Mouse (Mus musculus) liver, postnatal 0 days (tissue): Measurements from ENCODE around the gene Gm19345. TPM values are rescaled to one million over a fixed set of nuclear protein-coding genes. Genes with fewer than 3 reads are reported as not detected.

Source experiments
- ATAC-seq: fragments of 200-750 bp; cut with Nextera tagmentation; 2 replicates; pipeline ENCODE4 v1.8.0; 2017; ENCODE audit warnings: mild to moderate bottlenecking, moderate library complexity
- DNase-seq: peaks from one replicate; pipeline ENCODE4 v3.0.0-alpha.2; 2016
- H3K27ac ChIP-seq: fragments of 300-500 bp; sonication (generic); 2 replicates; pipeline ENCODE4 v1.5.1; 2014; ENCODE audit warnings: antibody characterized with exemption, moderate library complexity, mild to moderate bottlenecking, low read depth
- H3K27me3 ChIP-seq: fragments of 300-500 bp; sonication (generic); 2 replicates; pipeline ENCODE4 v1.6.1; 2014; ENCODE audit warnings: low read length, control low read depth, mixed read lengths; ENCODE audit not compliant: insufficient read depth
- H3K36me3 ChIP-seq: fragments of 300-500 bp; sonication (generic); replicated peaks from 2 replicates; pipeline ENCODE4 v1.6.1; 2014; ENCODE audit warnings: mild to moderate bottlenecking, control low read depth, low read length, moderate library complexity, mixed read lengths; ENCODE audit not compliant: insufficient read depth
- H3K4me1 ChIP-seq: fragments of 300-500 bp; sonication (generic); 2 replicates; pipeline ENCODE4 v1.6.1; 2014; ENCODE audit warnings: antibody characterized with exemption, mild to moderate bottlenecking, control low read depth; ENCODE audit not compliant: insufficient read depth
- H3K4me2 ChIP-seq: fragments of 300-500 bp; sonication (generic); 2 replicates; pipeline ENCODE4 v1.6.1; 2014; ENCODE audit warnings: low read depth, mild to moderate bottlenecking, low read length, moderate library complexity, mixed read lengths
- H3K4me3 ChIP-seq: fragments of 300-500 bp; sonication (generic); 2 replicates; pipeline ENCODE4 v1.5.1; 2014; ENCODE audit warnings: low read depth, low read length
- H3K9ac ChIP-seq: fragments of 300-500 bp; sonication (generic); replicated peaks from 2 replicates; pipeline ENCODE4 v1.6.1; 2014; ENCODE audit warnings: mild to moderate bottlenecking, moderate library complexity
- H3K9me3 ChIP-seq: fragments of 300-500 bp; sonication (generic); 2 replicates; pipeline ENCODE4 v1.6.1; 2016; ENCODE audit warnings: mild to moderate bottlenecking, control low read depth, low read length, mixed read lengths
- CTCF ChIP-seq: sonication (generic); IDR thresholded peaks from 2 replicates; pipeline ENCODE4 v1.5.1; 2016; ENCODE audit warnings: antibody characterized with exemption, low read depth
- EP300 ChIP-seq: IDR thresholded peaks from 2 replicates; pipeline ENCODE4 v1.6.1; 2016; ENCODE audit warnings: antibody characterized with exemption, low read depth, mild to moderate bottlenecking
- WGBS: fragments of 180-500 bp; shearing (Covaris S2); extraction: QIAGEN DNeasy Blood & Tissue Kit; methylation state at CpG from one replicate; pipeline ENCODE4 v1.1.7; 2014; ENCODE audit not compliant: insufficient replicate concordance; 5-methylcytosine and 5-hydroxymethylcytosine counted together
- polyA plus RNA-seq: library from polyadenylated mRNA; unstranded; fragments of >200 nt; fragmentation: Nextera tagmentation; extraction: Ambion mirVana; gene quantifications from 2 replicates; pipeline ENCODE4 v1.2.1, GENCODE M21; 2015

Gm19345 gene
- polyA plus RNA-seq, 1 experiment from 2014 or later, result 0.18 TPM

- ATAC-seq, result peak; percentile 93
Measured at GRCm38 (mm10) chr7:19824182-19824973, 27.4 kb upstream of the Gm19345 start.

GRCm38 (mm10) chr7:19826756-19827155 is 25.0 kb upstream of the Gm19345 start:
- 63% methylated on average over 6 of the region's 6 CpGs for WGBS
- H3K4me1 ChIP-seq, result peaks cover 34% of the 10 kb centered on the region
- no peak for DNase-seq

More at GRCm38 (mm10) chr7:19824182-19824973, 27.4 kb upstream of the Gm19345 start:
- Histone ChIP-seq H3K27me3 (no peaks in the 10 kb centered on the region), H3K9me3 (no peaks in the 10 kb centered on the region), H3K4me2 (peak overlapping the region; percentile 34), H3K4me1 (peaks cover 27% of the 10 kb centered on the region), H3K4me3 (0 out of 2 replicates have a peak overlapping the region, but pooled peaks have one; percentile 11), H3K27ac (peak overlapping the region; percentile 92), H3K36me3 (peaks cover 5% of the 10 kb centered on the region; the same call in 1 of the 2 replicates), H3K9ac (peak overlapping the region; percentile 55)
- 22% methylated on average over 24 of the region's 26 CpGs for WGBS
- no peak for TF ChIP-seq CTCF
- peak; percentile 71 for TF ChIP-seq EP300
- peak; percentile 91 for DNase-seq

GRCm38 (mm10) chr7:19829694-19830093 is 22.1 kb upstream of the Gm19345 start:
- Histone ChIP-seq H3K27ac (no peak overlapping the region), H3K9me3 (no peaks in the 10 kb centered on the region), H3K4me2 (no peak overlapping the region), H3K27me3 (no peaks in the 10 kb centered on the region), H3K36me3 (no peaks in the 10 kb centered on the region), H3K4me3 (no peak overlapping the region), H3K4me1 (peaks cover 26% of the 10 kb centered on the region), H3K9ac (no peak overlapping the region)
- no peak for DNase-seq
- no peak for ATAC-seq
- 77% methylated on average over 3 of the region's 3 CpGs for WGBS
- TF ChIP-seq EP300 (no peak), CTCF (no peak)

More at GRCm38 (mm10) chr7:19826756-19827155, 25.0 kb upstream of the Gm19345 start:
- TF ChIP-seq EP300, result no peak
- TF ChIP-seq CTCF, result no peak
- Histone ChIP-seq H3K4me2 (no peak overlapping the region), H3K27me3 (no peaks in the 10 kb centered on the region), H3K4me3 (no peak overlapping the region), H3K36me3 (no peaks in the 10 kb centered on the region), H3K9ac (no peak overlapping the region), H3K9me3 (no peaks in the 10 kb centered on the region), H3K27ac (no peak overlapping the region)
- no peak for ATAC-seq

GRCm38 (mm10) chr7:19830682-19831156 is 21.1 kb upstream of the Gm19345 start:
- ATAC-seq, result peak; percentile 86
- Histone ChIP-seq H3K27me3 (no peaks in the 10 kb centered on the region), H3K9ac (no peak overlapping the region; the same call in 1 of the 2 replicates), H3K36me3 (no peaks in the 10 kb centered on the region), H3K4me3 (no peak overlapping the region), H3K27ac (peak overlapping the region; percentile 73), H3K9me3 (no peaks in the 10 kb centered on the region), H3K4me1 (peaks cover 24% of the 10 kb centered on the region), H3K4me2 (peak overlapping the region; percentile 50)
- TF ChIP-seq EP300, result no peak
- no peak for TF ChIP-seq CTCF
- DNase-seq, result peak; percentile 85
- 15% methylated on average over 13 of the region's 13 CpGs for WGBS

- WGBS, result 44% methylated on average over 9 of the region's 9 CpGs
- Histone ChIP-seq H3K27me3 (no peaks in the 10 kb centered on the region), H3K4me1 (peaks cover 24% of the 10 kb centered on the region), H3K27ac (no peak overlapping the region), H3K4me3 (no peak overlapping the region), H3K36me3 (no peaks in the 10 kb centered on the region), H3K9ac (no peak overlapping the region), H3K4me2 (no peak overlapping the region), H3K9me3 (no peaks in the 10 kb centered on the region)
- DNase-seq, result peak; percentile 40
- peak; percentile 64 for ATAC-seq
- TF ChIP-seq EP300, result no peak
- no peak for TF ChIP-seq CTCF
Measured at GRCm38 (mm10) chr7:19831837-19832236, 20.0 kb upstream of the Gm19345 start.

- Histone ChIP-seq H3K9ac (no peak overlapping the region), H3K27me3 (no peaks in the 10 kb centered on the region), H3K27ac (no peak overlapping the region), H3K4me1 (peaks cover 24% of the 10 kb centered on the region), H3K4me3 (no peak overlapping the region), H3K36me3 (no peaks in the 10 kb centered on the region), H3K4me2 (no peak overlapping the region), H3K9me3 (no peaks in the 10 kb centered on the region)
- ATAC-seq (no peak), DNase-seq (no peak)
- TF ChIP-seq CTCF (peak; percentile 38), EP300 (no peak)
- WGBS, result 77% methylated on average over 3 of the region's 3 CpGs
Measured at GRCm38 (mm10) chr7:19834055-19834454, 17.7 kb upstream of the Gm19345 start.
